Mouse (Mus musculus): ENCODE results near the gene Furin. TPM values are rescaled to one million over a fixed set of nuclear protein-coding genes. Genes with fewer than 3 reads are reported as not detected.

The Furin gene
- total and polyA plus RNA-seq, 3 experiments: 13.7 to 32.3 TPM; not detected in 1

DNA sequence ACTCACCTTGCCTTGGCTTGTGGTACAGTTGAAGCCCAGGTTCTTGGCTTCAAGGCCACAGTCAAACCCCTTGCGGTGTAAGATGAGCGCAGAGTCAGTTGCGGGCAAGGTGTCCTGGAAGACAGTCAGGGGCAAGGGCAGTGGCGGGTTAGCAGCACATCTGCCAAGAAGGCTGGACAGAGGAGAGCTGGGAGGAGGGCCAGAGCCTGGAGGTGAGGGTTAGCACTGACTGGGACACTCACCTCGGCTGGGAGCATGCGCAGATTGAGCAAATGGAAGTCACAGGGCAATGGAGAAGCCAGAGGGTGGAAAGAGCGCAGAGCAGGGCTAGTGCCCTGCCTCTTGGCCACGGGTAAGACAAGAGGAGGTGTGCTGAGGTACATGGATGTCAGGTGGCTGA, 52.3 kb downstream of the Furin start:
- TF ChIP-seq MXI1 (IDR thresholded peaks at IDR 0.05; ENCODE audit: low read depth, low read length) (no peak), JUND (IDR thresholded peaks at IDR 0.05; ENCODE audit: low read depth, low read length) (no peak), E2F4 (IDR thresholded peaks at IDR 0.05; ENCODE audit: borderline replicate concordance, low read depth, low read length) (no peak), GABPA (IDR thresholded peaks at IDR 0.05; ENCODE audit: low read depth, low read length) (no peak), HCFC1 (IDR thresholded peaks at IDR 0.05; ENCODE audit: low read depth, low read length) (no peak), ZKSCAN1 (IDR thresholded peaks at IDR 0.05; ENCODE audit: low read depth, low read length) (no peak), MAX (IDR thresholded peaks at IDR 0.05; ENCODE audit: low read length) (no peak), ZC3H11A (IDR thresholded peaks at IDR 0.05; ENCODE audit: low read depth, low read length) (no peak), ZMIZ1 (IDR thresholded peaks at IDR 0.05; ENCODE audit: low read depth, low read length) (no peak), UBTF (IDR thresholded peaks at IDR 0.05; ENCODE audit: borderline replicate concordance, insufficient read depth, low read depth, low read length) (no peak)
- Histone ChIP-seq H3K9me3 (replicated peaks; ENCODE audit: insufficient read depth, low read length) (no peaks in the 10 kb centered on the region), H3K27ac (ENCODE audit: control insufficient read depth, low read depth, low read length) (no peak overlapping the region), H3K9ac (ENCODE audit: control insufficient read depth, low read depth, low read length, poor library complexity, severe bottlenecking) (no peak overlapping the region), H3K27me3 (ENCODE audit: control insufficient read depth in 1 of 2, insufficient read depth in 2 of 2, low read length in 2 of 2) (no peaks in the 10 kb centered on the region), H3K36me3 (ENCODE audit: control insufficient read depth in 1 of 2, insufficient read depth in 2 of 2, low read length in 2 of 2) (no peaks in the 10 kb centered on the region; a peak in 2 of 4 replicates), H3K4me3 (ENCODE audit: control insufficient read depth in 1 of 2, insufficient read depth in 1 of 2, low read depth in 2 of 2, low read length in 2 of 2) (no peak overlapping the region), H3K4me1 (ENCODE audit: control insufficient read depth in 1 of 2, insufficient read depth in 2 of 2, low read length in 2 of 2) (no peaks in the 10 kb centered on the region; a peak in 1 of 4 replicates), H3K79me2 (ENCODE audit: control insufficient read depth, insufficient read depth, low read length, poor library complexity) (no peaks in the 10 kb centered on the region)
- no peak for DNase-seq (ENCODE audit: low read depth, low spot score)

DNA sequence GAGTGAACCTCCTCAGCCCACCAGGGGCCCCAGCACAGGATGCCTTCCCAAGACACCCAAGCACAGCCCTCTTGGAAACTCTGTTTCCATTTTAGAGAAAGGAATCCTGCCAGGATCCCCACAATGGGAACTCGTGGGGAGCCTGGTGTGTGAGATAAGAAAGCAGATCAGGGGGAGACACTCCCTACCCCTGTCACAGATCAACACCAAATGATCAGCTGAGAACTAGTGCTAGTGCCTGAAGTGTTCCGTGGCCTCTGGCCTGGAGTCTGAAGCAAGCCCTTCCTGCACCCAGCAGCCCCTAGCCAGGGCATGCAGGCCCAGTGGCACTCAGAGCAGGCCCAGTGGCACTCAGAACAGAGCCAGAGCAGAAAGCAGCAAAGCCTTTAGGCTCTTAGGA, 54.4 kb downstream of the Furin start:
- no peak overlapping the region for H3K9ac ChIP-seq (ENCODE audit: control insufficient read depth, low read depth, low read length, poor library complexity, severe bottlenecking)
- H3K79me2 ChIP-seq (ENCODE audit: control insufficient read depth, insufficient read depth, low read length, poor library complexity): no peaks in the 10 kb centered on the region
- H3K27me3 ChIP-seq (ENCODE audit: control insufficient read depth in 1 of 2, insufficient read depth in 2 of 2, low read length in 2 of 2): no peaks in the 10 kb centered on the region
- H3K4me1 ChIP-seq (ENCODE audit: control insufficient read depth in 1 of 2, insufficient read depth in 2 of 2, low read length in 2 of 2): peaks cover 0 to 3% of the 10 kb centered on the region in 2 experiments; a peak in 1 of 4 replicates
- no peak for DNase-seq (ENCODE audit: low read depth, low spot score)
- no peak overlapping the region for H3K27ac ChIP-seq (ENCODE audit: control insufficient read depth, low read depth, low read length)
- H3K9me3 ChIP-seq (replicated peaks; ENCODE audit: insufficient read depth, low read length): no peaks in the 10 kb centered on the region
- H3K4me3 ChIP-seq (ENCODE audit: control insufficient read depth in 1 of 2, insufficient read depth in 1 of 2, low read depth in 2 of 2, low read length in 2 of 2): no peak overlapping the region
- TF ChIP-seq TBP (IDR thresholded peaks at IDR 0.05; ENCODE audit: low read depth, low read length) (no peak), TAL1 (IDR thresholded peaks at IDR 0.05; ENCODE audit: low read length) (no peak), KAT2A (conservative IDR thresholded peaks at IDR 0.05; ENCODE audit: low read depth, low read length) (no peak), ZC3H11A (IDR thresholded peaks at IDR 0.05; ENCODE audit: low read depth, low read length) (no peak), SMC3 (IDR thresholded peaks at IDR 0.05; ENCODE audit: low read depth, low read length) (no peak), ELF1 (IDR thresholded peaks at IDR 0.05; ENCODE audit: low read depth, low read length) (no peak), ZNF384 (IDR thresholded peaks at IDR 0.05; ENCODE audit: low read depth, low read length) (no peak), EP300 (IDR thresholded peaks at IDR 0.05; ENCODE audit: low read depth in 1 of 2, low read length in 2 of 2) (no peak), NRF1 (IDR thresholded peaks at IDR 0.05; ENCODE audit: insufficient read depth, low read depth, low read length, poor library complexity, severe bottlenecking) (no peak), GABPA (IDR thresholded peaks at IDR 0.05; ENCODE audit: low read depth, low read length) (no peak), ZMIZ1 (IDR thresholded peaks at IDR 0.05; ENCODE audit: low read depth, low read length) (no peak)
- no peaks in the 10 kb centered on the region; a peak in 2 of 4 replicates for H3K36me3 ChIP-seq (ENCODE audit: control insufficient read depth in 1 of 2, insufficient read depth in 2 of 2, low read length in 2 of 2)

Measured in MEL (cell line).